Mouse (Mus musculus): ENCODE measurements around the gene Gas2l2.

DNA sequence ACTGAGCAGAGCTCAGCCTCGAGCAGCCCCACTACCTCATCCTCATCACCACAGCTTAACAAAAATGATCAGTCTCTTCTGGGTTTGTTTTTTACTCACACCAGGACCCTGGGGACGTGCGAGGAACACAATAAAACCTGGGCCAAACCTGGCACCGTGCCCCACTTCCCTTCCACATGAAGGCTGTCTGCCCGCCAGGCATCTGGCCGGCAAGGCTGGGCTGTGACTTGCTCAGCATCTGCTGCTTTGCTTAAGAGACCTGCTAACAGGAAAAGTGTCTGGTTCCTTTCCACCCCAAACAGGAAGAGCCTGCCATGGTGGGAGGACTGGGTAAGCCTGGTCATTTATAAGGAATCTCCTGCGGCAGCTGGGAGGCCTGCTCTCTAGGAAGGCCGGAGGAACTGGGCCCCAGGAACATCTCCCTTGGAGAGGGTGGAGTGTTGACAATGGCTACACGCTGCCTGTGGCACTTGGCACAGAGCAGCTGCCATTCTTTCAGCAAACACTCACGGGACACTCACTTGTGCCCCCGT, 37.9 kb upstream of the Gas2l2 start:
- TF ChIP-seq GATA1 (IDR thresholded peaks at IDR 0.05; ENCODE audit: low read length) = no peak
- TF ChIP-seq TAL1 (IDR thresholded peaks at IDR 0.05; ENCODE audit: low read length) = no peak

All from erythroblast, embryonic 14.5 days (primary cell).